Mouse (Mus musculus) embryonic fibroblast, embryonic 13.5 days (primary cell): ENCODE measurements at regions not wholly inside any gene's neighbourhood (a gene's known extent, or its start where the extent isn't known, plus 50 kb on each side); places are given as distances from the start of the nearest gene placed in this dataset.

Source experiments
- H3K27ac ChIP-seq: 2 replicates; pipeline ENCODE4 v1.5.1; 2012; ENCODE audit warnings: low read length, control low read depth, inconsistent platforms; ENCODE audit not compliant: insufficient read depth
- H3K4me1 ChIP-seq: 2 replicates; pipeline ENCODE4 v1.6.1; 2011; ENCODE audit warnings: low read length; ENCODE audit not compliant: control insufficient read depth, insufficient read depth
- H3K4me3 ChIP-seq: 2 replicates; pipeline ENCODE4 v1.5.1; 2011; ENCODE audit warnings: mild to moderate bottlenecking, control low read depth, low read length; ENCODE audit not compliant: insufficient read depth
- CTCF ChIP-seq: IDR thresholded peaks from 2 replicates; pipeline ENCODE4 v1.5.1; 2011; ENCODE audit warnings: mild to moderate bottlenecking, control low read depth, low read length, moderate library complexity, borderline replicate concordance; ENCODE audit not compliant: insufficient read depth
- POLR2A ChIP-seq: IDR thresholded peaks from 2 replicates; pipeline ENCODE4 v1.6.1; 2011; ENCODE audit warnings: low read depth, mild to moderate bottlenecking, control low read depth, low read length, moderate library complexity

DNA sequence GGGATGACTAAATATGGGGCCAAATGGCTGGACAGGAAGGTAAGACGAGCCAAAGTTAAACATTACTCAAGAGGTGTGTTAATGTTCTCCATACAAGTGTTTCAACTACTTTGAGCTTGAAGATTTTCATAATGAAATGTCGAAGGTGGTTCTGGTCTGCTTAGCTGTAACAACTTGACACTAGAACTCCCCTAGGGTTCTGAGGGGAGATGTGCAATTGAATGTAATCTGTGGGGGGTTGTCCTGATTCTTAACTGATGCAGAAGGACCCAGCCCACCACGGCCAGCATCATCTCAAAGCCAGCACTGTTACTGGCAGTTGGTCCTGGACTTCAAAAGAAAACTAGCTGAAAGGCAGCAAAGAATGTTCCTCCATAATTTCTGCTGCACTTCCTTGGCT is 55.3 kb downstream of the Gpr88 start:
- no peak overlapping the region for H3K4me3 ChIP-seq
- no peak overlapping the region for H3K27ac ChIP-seq
- TF ChIP-seq CTCF: no peak
- TF ChIP-seq POLR2A: no peak
- H3K4me1 ChIP-seq: peaks cover 5% of the 10 kb centered on the region; the same call in 1 of the 2 replicates

DNA sequence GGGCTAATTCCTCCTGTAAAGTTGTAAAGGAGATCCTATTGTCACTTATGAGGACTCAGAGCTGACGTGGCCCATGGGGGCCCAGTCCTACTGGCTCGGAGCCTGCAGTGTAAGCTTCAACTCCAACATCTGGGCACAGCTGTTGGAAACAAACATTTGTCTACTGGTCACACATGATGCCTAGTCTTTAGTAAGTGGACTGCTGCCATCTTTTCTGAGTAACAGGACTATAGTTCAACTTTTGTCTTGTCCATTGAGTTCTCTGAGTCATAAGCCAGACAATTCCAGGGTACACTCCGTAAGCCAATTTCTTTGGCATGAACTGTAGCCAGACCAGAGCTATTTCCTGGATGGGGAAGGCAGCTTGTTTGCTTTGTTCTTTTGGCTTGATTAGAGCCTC is 58.6 kb downstream of the Gpr88 start:
- no peak for TF ChIP-seq POLR2A
- no peak for TF ChIP-seq CTCF
- Histone ChIP-seq H3K4me3 (no peak overlapping the region), H3K4me1 (peaks cover 5% of the 10 kb centered on the region; the same call in 1 of the 2 replicates), H3K27ac (peak overlapping the region; percentile 65)

DNA sequence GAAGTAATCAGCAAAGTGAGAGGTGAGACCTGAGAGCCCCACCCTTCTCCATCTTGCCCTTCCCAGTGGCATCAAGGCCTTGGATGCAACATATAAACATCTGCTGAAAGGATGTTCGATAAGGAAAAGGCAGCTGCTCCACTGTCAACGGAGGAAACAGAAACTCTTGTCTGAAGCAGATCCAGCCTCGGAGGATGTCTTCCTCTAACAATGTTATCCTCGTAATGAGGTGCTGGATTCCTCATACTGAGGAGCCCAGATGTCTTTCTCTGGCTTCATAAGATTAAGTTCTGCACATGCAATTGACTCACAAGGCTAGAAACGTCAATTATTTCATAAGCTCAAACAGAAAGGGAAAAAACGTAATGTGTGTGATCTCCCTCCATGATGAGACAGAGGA is 61.8 kb upstream of the Vcam1 start:
- TF ChIP-seq POLR2A (no peak), CTCF (no peak)
- Histone ChIP-seq H3K4me1 (peaks cover 9% of the 10 kb centered on the region; the same call in 1 of the 2 replicates), H3K27ac (no peak overlapping the region), H3K4me3 (no peak overlapping the region)

DNA sequence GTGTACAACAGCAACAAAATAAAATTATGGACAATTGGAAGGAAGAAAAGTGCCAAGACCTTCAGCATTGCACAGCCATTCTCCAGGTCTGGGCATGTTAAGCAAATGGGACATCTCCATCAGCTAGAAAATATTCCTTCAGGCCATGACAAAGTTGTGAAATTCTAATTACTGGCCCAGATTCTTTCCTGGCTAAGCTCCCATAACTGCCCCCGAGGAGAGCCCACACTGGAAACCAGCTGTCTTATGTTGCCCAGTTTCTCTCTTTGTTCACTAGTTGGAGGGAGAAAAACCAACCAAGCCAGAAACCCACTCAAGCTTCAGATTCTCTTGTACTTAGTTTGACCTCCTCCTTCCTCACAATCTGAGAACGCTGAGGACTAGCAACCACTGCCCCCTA is 61.2 kb upstream of the Vcam1 start:
- TF ChIP-seq CTCF (no peak), POLR2A (no peak)
- H3K4me1 ChIP-seq: peaks cover 9% of the 10 kb centered on the region; the same call in 1 of the 2 replicates
- H3K4me3 ChIP-seq: no peak overlapping the region
- no peak overlapping the region for H3K27ac ChIP-seq

- no peak overlapping the region for H3K4me3 ChIP-seq
- peaks cover 4% of the 10 kb centered on the region; the same call in 1 of the 2 replicates for H3K4me1 ChIP-seq
- H3K27ac ChIP-seq: peak overlapping the region; percentile 96
- TF ChIP-seq POLR2A (no peak), CTCF (no peak)
These were observed 60.0 kb upstream of the Vcam1 start for GRCm38 (mm10) chr3:116189363-116190100.

DNA sequence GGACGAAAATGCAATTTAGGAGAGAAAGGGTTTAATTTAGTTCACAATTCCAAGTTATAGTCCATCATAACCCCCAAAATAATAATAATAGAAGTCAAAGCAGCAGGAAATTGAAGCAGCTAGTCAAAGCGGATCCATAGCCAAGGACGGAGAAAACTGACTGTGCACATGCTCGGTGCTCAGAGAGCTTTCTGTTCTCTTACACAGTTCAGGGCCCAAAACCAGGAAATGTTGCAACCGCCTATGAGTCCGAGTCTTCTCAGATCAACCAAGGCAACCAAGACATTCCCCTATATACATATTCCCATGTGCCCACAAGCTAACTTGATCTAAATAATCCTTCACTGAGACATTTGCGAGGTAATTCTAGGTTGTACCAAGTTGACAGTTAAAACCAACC is 55.7 kb upstream of the Vcam1 start:
- Histone ChIP-seq H3K4me3 (no peak overlapping the region), H3K27ac (no peak overlapping the region), H3K4me1 (peaks cover 4% of the 10 kb centered on the region; the same call in 1 of the 2 replicates)
- TF ChIP-seq POLR2A (no peak), CTCF (no peak)

GRCm38 (mm10) chr3:116184443-116184842 is 55.0 kb upstream of the Vcam1 start:
- no peak overlapping the region for H3K4me3 ChIP-seq

DNA sequence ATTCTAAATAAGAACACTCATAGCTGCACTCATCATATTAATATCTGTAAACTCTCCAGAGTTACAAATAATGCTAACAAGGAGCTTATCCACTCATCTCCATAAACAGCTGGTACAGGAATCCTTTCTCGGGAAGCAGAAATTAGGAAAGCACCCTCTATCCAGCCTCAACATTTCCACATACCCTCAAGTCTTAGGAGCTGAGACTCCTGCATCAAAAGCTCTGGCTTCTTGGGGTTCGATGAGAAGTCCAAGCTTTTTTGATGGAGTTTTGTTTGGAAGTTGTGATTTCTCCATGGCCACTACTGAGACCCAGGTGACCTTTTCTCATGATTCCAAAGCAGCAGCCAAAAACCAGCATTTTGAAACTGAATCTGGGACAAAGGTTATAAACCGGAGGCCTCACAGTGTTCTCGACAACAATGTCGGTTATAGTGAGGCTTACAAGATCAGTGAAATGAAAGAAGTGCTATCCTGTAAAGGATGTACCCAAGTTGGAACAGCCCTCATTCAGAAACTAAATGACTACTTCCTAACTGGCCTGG is 50.9 kb upstream of the Vcam1 start:
- Histone ChIP-seq H3K4me3 (no peak overlapping the region), H3K4me1 (no peaks in the 10 kb centered on the region), H3K27ac (no peak overlapping the region)
- TF ChIP-seq POLR2A (no peak), CTCF (no peak)

More at GRCm38 (mm10) chr3:116184443-116184842, 55.0 kb upstream of the Vcam1 start:
- no peak overlapping the region for H3K27ac ChIP-seq
- no peak for TF ChIP-seq CTCF
- TF ChIP-seq POLR2A: no peak
- peaks cover 2% of the 10 kb centered on the region; the same call in 1 of the 2 replicates for H3K4me1 ChIP-seq
